Mouse (Mus musculus) adrenal gland, adult 18-20 months (tissue): ENCODE measurements around the gene Slc24a1. TPM values are rescaled to one million over a fixed set of nuclear protein-coding genes. Genes with fewer than 3 reads are reported as not detected.
A peak's percentile ranks its signal among the peaks of the same experiment; 100 is the strongest.

Experiments used
- DNase-seq, 2 experiments: peaks; one replicate each; pipeline ENCODE4 v3.0.0; 2021 to 2022; ENCODE audit warnings: low spot score in 2 of 2
- total RNA-seq, 2 experiments: library from RNA; stranded (reverse); gene quantifications; 1 replicate in 1 of 2; 2 replicates in 1 of 2; pipeline ENCODE4 v1.2.3; 2021

The Slc24a1 gene
- total RNA-seq, 2 experiments from 2014 or later, result not detected

DNA sequence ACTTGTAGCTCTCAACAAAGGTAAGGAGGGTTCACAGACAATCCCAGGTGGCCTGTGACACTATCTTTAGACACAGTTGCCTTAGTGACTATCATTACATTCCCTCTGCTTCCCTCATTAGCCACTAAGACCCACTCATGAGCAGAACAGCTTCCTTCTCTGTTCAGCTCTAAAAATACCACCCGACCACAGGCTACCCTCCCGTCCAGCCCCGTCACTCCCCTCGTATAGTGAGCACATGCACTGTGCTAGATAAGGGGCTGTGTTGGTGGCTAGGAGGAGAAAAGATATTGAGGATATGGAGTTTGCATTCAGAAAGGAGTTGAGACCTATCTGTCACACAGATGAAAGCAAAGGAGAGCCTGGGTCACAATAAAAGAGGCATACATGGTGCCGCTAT lies 12.9 kb downstream of the Slc24a1 start:
- DNase-seq, result no peak

GRCm38 (mm10) chr9:64937491-64937890 lies 13.9 kb downstream of the Slc24a1 start:
- DNase-seq, result no peak

DNA sequence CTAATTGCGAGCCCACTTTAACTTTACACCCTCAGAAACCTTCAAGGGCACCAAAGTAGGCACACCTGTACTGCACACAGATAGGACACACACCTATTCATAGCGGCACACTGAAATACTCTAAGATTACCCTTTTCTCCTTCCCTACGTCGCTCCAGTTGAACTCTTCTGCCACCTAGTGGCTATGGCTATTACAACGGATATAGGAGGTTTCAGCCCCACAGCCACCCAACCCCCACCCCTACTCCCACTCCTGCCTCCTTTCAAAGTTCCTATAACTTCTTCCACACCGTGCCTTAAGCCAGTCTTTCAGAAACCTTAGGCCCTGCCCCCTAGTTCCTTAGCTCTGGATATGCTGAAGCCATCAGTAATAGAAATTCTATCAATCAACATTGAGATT lies 14.9 kb downstream of the Slc24a1 start:
- peak; percentile 50 for DNase-seq

GRCm38 (mm10) chr9:64934015-64934754 lies 17.2 kb downstream of the Slc24a1 start:
- peak; percentile 32 to 36 for DNase-seq

- no peak for DNase-seq
Observed at GRCm38 (mm10) chr9:64931751-64932610, 19.4 kb downstream of the Slc24a1 start.

- no peak for DNase-seq
Observed at GRCm38 (mm10) chr9:64930256-64930655, 21.2 kb downstream of the Slc24a1 start.

GRCm38 (mm10) chr9:64926201-64926991 lies 25.0 kb downstream of the Slc24a1 start:
- peak; percentile 36 to 49 for DNase-seq

DNA sequence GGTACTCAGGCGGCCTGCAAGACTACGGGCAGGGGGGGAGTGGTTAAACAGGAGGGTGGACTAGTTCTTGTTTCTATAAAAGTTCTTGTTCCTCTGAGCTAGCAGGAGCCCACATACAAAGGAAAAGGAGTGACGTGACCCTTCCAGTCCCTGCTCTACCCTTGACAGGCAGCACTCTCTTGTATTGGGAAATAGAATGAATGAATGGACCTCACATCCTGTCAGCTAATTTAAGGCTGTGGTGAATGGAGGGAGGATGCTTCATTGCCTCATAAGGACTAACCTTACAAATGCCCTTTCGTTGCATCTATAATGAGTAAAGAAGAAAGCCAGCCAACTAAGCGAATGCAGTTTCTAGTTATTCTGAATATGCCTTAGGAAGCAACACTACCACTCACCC lies 25.6 kb downstream of the Slc24a1 start:
- no peak for DNase-seq

- DNase-seq, result no peak
Observed at GRCm38 (mm10) chr9:64918560-64918959, 32.8 kb downstream of the Slc24a1 start.

DNA sequence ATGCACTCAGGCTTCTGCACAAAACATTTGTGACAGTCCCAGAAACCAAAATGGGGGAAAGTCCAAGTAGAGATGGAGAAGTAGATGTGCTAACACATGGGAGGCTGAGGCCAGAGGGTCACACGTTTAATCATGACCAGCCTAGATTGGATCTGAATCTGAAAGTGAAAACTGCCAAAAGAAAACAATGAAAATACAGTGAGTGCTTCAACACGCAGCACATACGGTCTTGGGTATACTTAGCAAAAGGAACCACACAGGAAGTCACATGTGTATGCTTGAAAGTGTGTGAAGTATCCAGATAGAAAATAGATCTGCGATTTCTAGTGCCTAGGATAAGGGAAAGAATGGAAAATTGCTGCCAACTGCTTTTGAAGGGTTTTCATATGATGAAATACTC lies 36.8 kb downstream of the Slc24a1 start:
- DNase-seq, result no peak

DNA sequence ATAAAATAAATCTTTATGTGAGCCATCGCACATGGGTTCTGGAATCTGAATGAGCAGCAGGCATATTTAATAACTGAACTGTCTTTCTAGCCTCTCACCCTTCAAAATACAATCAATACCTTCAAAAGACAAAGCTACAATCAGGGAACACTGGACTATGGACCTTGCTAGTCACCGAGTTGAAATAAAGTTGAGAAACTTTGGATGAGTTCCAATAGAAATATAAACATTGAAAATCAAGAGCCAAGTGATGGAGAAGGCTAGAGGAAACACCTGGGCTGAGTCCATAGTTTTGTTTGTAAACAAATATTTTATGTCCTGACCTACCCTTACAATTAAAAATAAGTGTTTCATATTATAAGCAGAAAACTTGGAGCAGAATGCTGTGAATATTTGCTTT lies 37.4 kb downstream of the Slc24a1 start:
- DNase-seq, result no peak

- no peak for DNase-seq
Observed at GRCm38 (mm10) chr9:64913406-64913805, 38.0 kb downstream of the Slc24a1 start.

DNA sequence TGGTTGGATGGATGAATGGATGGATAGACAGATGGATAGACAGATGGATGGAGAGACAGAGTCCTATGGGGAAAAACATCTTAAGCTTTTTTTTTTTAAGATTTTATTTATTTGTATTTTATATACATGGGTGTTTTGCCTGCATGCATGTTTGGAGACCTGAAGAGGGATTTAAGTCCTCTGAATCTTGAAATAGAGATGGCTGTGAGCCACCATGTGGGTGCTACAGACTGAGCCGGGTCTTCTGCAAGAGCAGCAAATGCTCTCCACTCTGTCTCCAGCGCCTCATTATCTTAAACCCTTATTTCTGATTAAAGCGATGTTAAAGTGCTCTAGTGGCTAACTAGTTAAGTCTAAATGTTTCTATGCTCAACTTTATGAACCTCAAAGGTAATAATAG lies 44.0 kb downstream of the Slc24a1 start:
- DNase-seq, result no peak

GRCm38 (mm10) chr9:64904917-64905640 lies 46.3 kb downstream of the Slc24a1 start:
- DNase-seq, result no peak

- DNase-seq, result peak; percentile 64 to 70
Observed at GRCm38 (mm10) chr9:64903386-64903785, 48.0 kb downstream of the Slc24a1 start.

GRCm38 (mm10) chr9:64902866-64903265 lies 48.5 kb downstream of the Slc24a1 start:
- no peak for DNase-seq

DNA sequence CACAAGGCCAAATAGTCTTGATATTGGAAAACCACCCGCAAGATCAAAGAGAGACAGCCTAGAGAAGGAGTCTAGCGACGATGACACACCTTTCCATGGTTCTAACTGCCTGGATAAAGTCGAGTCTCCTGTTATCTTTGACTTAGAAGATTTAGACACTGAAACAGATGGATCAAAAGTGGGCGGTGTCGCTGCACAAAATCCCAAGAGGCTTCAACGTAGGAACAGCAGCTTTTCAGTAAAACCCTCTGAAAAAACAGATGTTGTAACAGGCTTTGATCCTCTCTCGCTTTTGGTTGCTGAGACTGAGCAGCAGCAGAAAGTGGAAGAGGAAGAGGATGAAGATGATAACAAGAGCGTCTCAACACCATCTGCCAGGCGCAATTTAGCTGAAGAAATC lies 54.8 kb downstream of the Slc24a1 start:
- DNase-seq, result no peak

GRCm38 (mm10) chr9:64886008-64886407 lies 65.4 kb downstream of the Slc24a1 start:
- DNase-seq, result no peak
